Mouse (Mus musculus): ENCODE measurements around the gene Cobll1. TPM values are rescaled to one million over a fixed set of nuclear protein-coding genes. Genes with fewer than 3 reads are reported as not detected.

Cobll1 gene
- polyA plus RNA-seq, 1 experiment from 2014 or later = 2.9 TPM

GRCm38 (mm10) chr2:65228426-65228825, 10.8 kb downstream of the Cobll1 start:
- Histone ChIP-seq H3K4me2 (no peak overlapping the region), H3K27me3 (no peaks in the 10 kb centered on the region), H3K4me1 (replicated peaks) (no peaks in the 10 kb centered on the region), H3K4me3 (no peak overlapping the region), H3K9me3 (no peaks in the 10 kb centered on the region), H3K27ac (replicated peaks) (no peak overlapping the region), H3K36me3 (no peaks in the 10 kb centered on the region), H3K9ac (no peak overlapping the region)
- no peak for ATAC-seq (ENCODE audit: low FRiP score, low read depth)
- 87% methylated on average over 7 of the region's 7 CpGs for WGBS

GRCm38 (mm10) chr2:65227898-65228290, 11.3 kb downstream of the Cobll1 start:
- H3K4me1 ChIP-seq (replicated peaks) = no peaks in the 10 kb centered on the region
- no peaks in the 10 kb centered on the region for H3K36me3 ChIP-seq
- H3K27ac ChIP-seq (replicated peaks) = no peak overlapping the region
- H3K9ac ChIP-seq = no peak overlapping the region
- WGBS = 84% methylated on average over 2 of the region's 2 CpGs
- ATAC-seq (ENCODE audit: low FRiP score, low read depth) = no peak
- H3K4me3 ChIP-seq = no peak overlapping the region
- H3K9me3 ChIP-seq = no peaks in the 10 kb centered on the region
- no peaks in the 10 kb centered on the region for H3K27me3 ChIP-seq
- no peak overlapping the region for H3K4me2 ChIP-seq

- Histone ChIP-seq H3K9ac (no peak overlapping the region), H3K4me1 (replicated peaks) (no peaks in the 10 kb centered on the region), H3K4me2 (no peak overlapping the region), H3K27me3 (no peaks in the 10 kb centered on the region), H3K4me3 (no peak overlapping the region), H3K9me3 (no peaks in the 10 kb centered on the region), H3K27ac (replicated peaks) (no peak overlapping the region), H3K36me3 (no peaks in the 10 kb centered on the region)
- ATAC-seq (ENCODE audit: low FRiP score, low read depth) = no peak
- 92% methylated on average over 6 of the region's 6 CpGs for WGBS
Observed at GRCm38 (mm10) chr2:65227154-65227897, 11.9 kb downstream of the Cobll1 start.

GRCm38 (mm10) chr2:65226494-65226893, 12.7 kb downstream of the Cobll1 start:
- no peak overlapping the region for H3K9ac ChIP-seq
- H3K4me2 ChIP-seq = no peak overlapping the region
- no peak overlapping the region for H3K27ac ChIP-seq (replicated peaks)
- ATAC-seq (ENCODE audit: low FRiP score, low read depth) = no peak
- H3K27me3 ChIP-seq = no peaks in the 10 kb centered on the region
- 88% methylated on average over 4 of the region's 4 CpGs for WGBS
- no peaks in the 10 kb centered on the region for H3K4me1 ChIP-seq (replicated peaks)
- H3K36me3 ChIP-seq = no peaks in the 10 kb centered on the region
- no peaks in the 10 kb centered on the region for H3K9me3 ChIP-seq
- no peak overlapping the region for H3K4me3 ChIP-seq

- ATAC-seq (ENCODE audit: low FRiP score, low read depth) = no peak
- Histone ChIP-seq H3K9ac (no peak overlapping the region), H3K4me1 (replicated peaks) (no peaks in the 10 kb centered on the region), H3K9me3 (no peaks in the 10 kb centered on the region), H3K27me3 (no peaks in the 10 kb centered on the region), H3K36me3 (no peaks in the 10 kb centered on the region), H3K4me3 (no peak overlapping the region), H3K27ac (replicated peaks) (no peak overlapping the region), H3K4me2 (no peak overlapping the region)
- WGBS = 81% methylated on average over 12 of the region's 12 CpGs
Observed at GRCm38 (mm10) chr2:65223956-65224735, 15.1 kb downstream of the Cobll1 start.

GRCm38 (mm10) chr2:65223012-65223411, 16.2 kb downstream of the Cobll1 start:
- Histone ChIP-seq H3K4me1 (replicated peaks) (no peaks in the 10 kb centered on the region), H3K27ac (replicated peaks) (no peak overlapping the region), H3K4me2 (no peak overlapping the region), H3K9ac (no peak overlapping the region), H3K9me3 (no peaks in the 10 kb centered on the region), H3K27me3 (no peaks in the 10 kb centered on the region), H3K36me3 (no peaks in the 10 kb centered on the region), H3K4me3 (no peak overlapping the region)
- 71% methylated on average over 8 of the region's 8 CpGs for WGBS
- no peak for ATAC-seq (ENCODE audit: low FRiP score, low read depth)

GRCm38 (mm10) chr2:65221646-65222045, 17.6 kb downstream of the Cobll1 start:
- Histone ChIP-seq H3K27me3 (no peaks in the 10 kb centered on the region), H3K4me2 (no peak overlapping the region), H3K4me1 (replicated peaks) (no peaks in the 10 kb centered on the region), H3K36me3 (no peaks in the 10 kb centered on the region), H3K9ac (no peak overlapping the region), H3K4me3 (no peak overlapping the region), H3K9me3 (no peaks in the 10 kb centered on the region), H3K27ac (replicated peaks) (no peak overlapping the region)
- WGBS = 85% methylated on average over 2 of the region's 2 CpGs
- ATAC-seq (ENCODE audit: low FRiP score, low read depth) = no peak

GRCm38 (mm10) chr2:65220563-65220962, 18.6 kb downstream of the Cobll1 start:
- Histone ChIP-seq H3K9ac (no peak overlapping the region), H3K4me3 (no peak overlapping the region)
- WGBS = 65% methylated on average over 1 of the region's 1 CpGs

GRCm38 (mm10) chr2:65219375-65220135, 19.6 kb downstream of the Cobll1 start:
- H3K27ac ChIP-seq (replicated peaks) = no peak overlapping the region
- H3K27me3 ChIP-seq = no peaks in the 10 kb centered on the region
- H3K4me3 ChIP-seq = no peak overlapping the region
- no peak overlapping the region for H3K9ac ChIP-seq
- H3K9me3 ChIP-seq = no peaks in the 10 kb centered on the region
- no peak overlapping the region for H3K4me2 ChIP-seq
- no peaks in the 10 kb centered on the region for H3K4me1 ChIP-seq (replicated peaks)
- WGBS = 91% methylated on average over 11 of the region's 11 CpGs
- H3K36me3 ChIP-seq = no peaks in the 10 kb centered on the region
- no peak for ATAC-seq (ENCODE audit: low FRiP score, low read depth)

More at GRCm38 (mm10) chr2:65220563-65220962, 18.6 kb downstream of the Cobll1 start:
- H3K9me3 ChIP-seq = no peaks in the 10 kb centered on the region
- no peak for ATAC-seq (ENCODE audit: low FRiP score, low read depth)
- H3K27ac ChIP-seq (replicated peaks) = no peak overlapping the region
- H3K36me3 ChIP-seq = no peaks in the 10 kb centered on the region
- no peaks in the 10 kb centered on the region for H3K4me1 ChIP-seq (replicated peaks)
- no peaks in the 10 kb centered on the region for H3K27me3 ChIP-seq
- H3K4me2 ChIP-seq = no peak overlapping the region

- no peak overlapping the region for H3K4me2 ChIP-seq
- no peak overlapping the region for H3K27ac ChIP-seq (replicated peaks)
- no peaks in the 10 kb centered on the region for H3K4me1 ChIP-seq (replicated peaks)
- no peak overlapping the region for H3K4me3 ChIP-seq
- H3K9ac ChIP-seq = no peak overlapping the region
- no peaks in the 10 kb centered on the region for H3K9me3 ChIP-seq
- H3K27me3 ChIP-seq = no peaks in the 10 kb centered on the region
- 77% methylated on average over 9 of the region's 9 CpGs for WGBS
- peak; percentile 78 for ATAC-seq (ENCODE audit: low FRiP score, low read depth)
- no peaks in the 10 kb centered on the region for H3K36me3 ChIP-seq
Observed at GRCm38 (mm10) chr2:65218318-65218717, 20.9 kb downstream of the Cobll1 start.

- H3K36me3 ChIP-seq = no peaks in the 10 kb centered on the region
- H3K4me2 ChIP-seq = no peak overlapping the region
- H3K9me3 ChIP-seq = no peaks in the 10 kb centered on the region
- ATAC-seq (ENCODE audit: low FRiP score, low read depth) = no peak
- no peaks in the 10 kb centered on the region for H3K27me3 ChIP-seq
- no peaks in the 10 kb centered on the region for H3K4me1 ChIP-seq (replicated peaks)
- H3K27ac ChIP-seq (replicated peaks) = no peak overlapping the region
- no peak overlapping the region for H3K9ac ChIP-seq
- WGBS = 92% methylated on average over 6 of the region's 6 CpGs
- no peak overlapping the region for H3K4me3 ChIP-seq
Observed at GRCm38 (mm10) chr2:65217677-65218076, 21.5 kb downstream of the Cobll1 start.

- H3K27me3 ChIP-seq = no peaks in the 10 kb centered on the region
- no peak for ATAC-seq (ENCODE audit: low FRiP score, low read depth)
Observed at GRCm38 (mm10) chr2:65216163-65216562, 23.0 kb downstream of the Cobll1 start.

More at GRCm38 (mm10) chr2:65216163-65216562, 23.0 kb downstream of the Cobll1 start:
- Histone ChIP-seq H3K4me2 (no peak overlapping the region), H3K9me3 (no peaks in the 10 kb centered on the region), H3K4me3 (no peak overlapping the region), H3K36me3 (no peaks in the 10 kb centered on the region), H3K9ac (no peak overlapping the region), H3K27ac (replicated peaks) (no peak overlapping the region), H3K4me1 (replicated peaks) (no peaks in the 10 kb centered on the region)

Measured in hindbrain, embryonic 15.5 days (tissue).